Mouse (Mus musculus) ES-Bruce4 (cell line): ENCODE results near the gene Fgfbp1. TPM values are rescaled to one million over a fixed set of nuclear protein-coding genes. Genes with fewer than 3 reads are reported as not detected.

ENCODE experiments used
- H3K27ac ChIP-seq: 2 replicates; pipeline ENCODE4 v1.5.1; 2012; ENCODE audit warnings: low read length, inconsistent platforms; ENCODE audit not compliant: insufficient read depth
- H3K27me3 ChIP-seq: 2 replicates; pipeline ENCODE4 v1.6.1; 2012; ENCODE audit warnings: mild to moderate bottlenecking, low read length, inconsistent platforms; ENCODE audit not compliant: control insufficient read depth, poor library complexity, insufficient read depth, severe bottlenecking
- H3K36me3 ChIP-seq: 2 replicates; pipeline ENCODE4 v1.6.1; 2012; ENCODE audit warnings: inconsistent platforms, mild to moderate bottlenecking, low read length, moderate library complexity; ENCODE audit not compliant: control insufficient read depth, poor library complexity, insufficient read depth, severe bottlenecking
- H3K4me1 ChIP-seq: one replicate; pipeline ENCODE4 v1.8.1; 2011; ENCODE audit warnings: low read length; ENCODE audit not compliant: control insufficient read depth, insufficient read depth
- H3K4me3 ChIP-seq: 2 replicates; pipeline ENCODE4 v1.5.1; 2011; ENCODE audit warnings: low read depth, mild to moderate bottlenecking, low read length
- H3K9ac ChIP-seq: 2 replicates; pipeline ENCODE4 v1.6.1; 2012; ENCODE audit warnings: low read depth, mild to moderate bottlenecking, inconsistent platforms; ENCODE audit not compliant: poor library complexity, severe bottlenecking
- H3K9me3 ChIP-seq: replicated peaks from 2 replicates; pipeline ENCODE4 v1.6.1; 2012; ENCODE audit warnings: mild to moderate bottlenecking, low read length, inconsistent platforms; ENCODE audit not compliant: control insufficient read depth, poor library complexity, insufficient read depth, severe bottlenecking
- CTCF ChIP-seq: IDR thresholded peaks from one replicate; pipeline ENCODE4 v1.8.1; 2011; ENCODE audit warnings: low read depth, low read length
- EP300 ChIP-seq: IDR thresholded peaks from 2 replicates; pipeline ENCODE4 v1.6.1; 2011; ENCODE audit warnings: low read depth, low read length; ENCODE audit not compliant: insufficient read depth
- POLR2A ChIP-seq: IDR thresholded peaks from one replicate; pipeline ENCODE4 v1.8.1; 2011; ENCODE audit warnings: low read length; ENCODE audit not compliant: insufficient read depth
- polyA plus RNA-seq: library from polyadenylated mRNA; stranded (reverse); fragments of >200 nt; gene quantifications from 2 replicates; pipeline ENCODE4 v1.2.4, GENCODE M21; 2011; ENCODE audit warnings: low read depth; ENCODE audit not compliant: missing spikeins, insufficient read depth, insufficient read length

Fgfbp1 gene
- polyA plus RNA-seq, 1 experiment, result 34.8 TPM

GRCm38 (mm10) chr5:43989017-43989416 is 7.4 kb upstream of the Fgfbp1 start:
- Histone ChIP-seq H3K4me3 (no peak overlapping the region), H3K27ac (no peak overlapping the region), H3K9ac (no peak overlapping the region), H3K36me3 (no peaks in the 10 kb centered on the region), H3K27me3 (no peaks in the 10 kb centered on the region), H3K4me1 (no peaks in the 10 kb centered on the region), H3K9me3 (no peaks in the 10 kb centered on the region)
- TF ChIP-seq EP300, result no peak
- peak; percentile 32 for TF ChIP-seq CTCF

- no peak overlapping the region for H3K27ac ChIP-seq
- peaks cover 4% of the 10 kb centered on the region for H3K4me1 ChIP-seq
- no peak for TF ChIP-seq POLR2A
- TF ChIP-seq EP300, result no peak
- TF ChIP-seq CTCF, result no peak
- H3K27me3 ChIP-seq, result no peaks in the 10 kb centered on the region
- 0 out of 2 replicates have a peak, but pooled peaks cover 2% of the 10 kb centered on the region for H3K9me3 ChIP-seq
- no peak overlapping the region for H3K9ac ChIP-seq
- no peaks in the 10 kb centered on the region for H3K36me3 ChIP-seq
- H3K4me3 ChIP-seq, result no peak overlapping the region
Measured at GRCm38 (mm10) chr5:43986212-43986611, 4.6 kb upstream of the Fgfbp1 start.

- TF ChIP-seq CTCF (no peak), EP300 (no peak), POLR2A (no peak)
- Histone ChIP-seq H3K27me3 (no peaks in the 10 kb centered on the region), H3K4me3 (no peak overlapping the region), H3K9ac (no peak overlapping the region), H3K36me3 (no peaks in the 10 kb centered on the region), H3K4me1 (peaks cover 4% of the 10 kb centered on the region), H3K9me3 (peaks cover 6% of the 10 kb centered on the region; the same call in 1 of the 2 replicates), H3K27ac (peak overlapping the region; percentile 95)
Measured at GRCm38 (mm10) chr5:43982896-43983295, 1.3 kb upstream of the Fgfbp1 start.

DNA sequence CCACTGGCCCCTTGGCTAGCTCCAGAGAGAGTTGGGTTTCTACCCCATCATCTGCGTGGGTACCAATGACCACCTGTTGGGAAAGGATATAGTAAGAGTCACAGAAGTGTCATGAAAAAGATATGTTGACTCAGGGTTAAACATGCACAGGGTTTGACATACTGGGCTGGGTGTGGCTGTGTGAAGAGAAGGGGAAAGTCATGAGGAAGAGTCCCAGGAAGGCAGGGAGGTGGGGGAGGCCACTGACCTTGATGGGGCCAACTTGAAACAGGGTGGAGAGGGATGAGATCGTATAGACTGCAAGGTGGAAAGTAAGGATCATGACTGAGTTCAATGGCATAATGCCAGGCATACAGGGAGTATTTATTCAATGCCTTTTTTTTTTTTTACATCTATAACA is 1.2 kb downstream of the Fgfbp1 start:
- Histone ChIP-seq H3K27ac (no peak overlapping the region), H3K4me3 (no peak overlapping the region), H3K4me1 (peaks cover 4% of the 10 kb centered on the region), H3K36me3 (no peaks in the 10 kb centered on the region), H3K9me3 (peaks cover 12% of the 10 kb centered on the region), H3K27me3 (no peaks in the 10 kb centered on the region), H3K9ac (no peak overlapping the region)
- TF ChIP-seq POLR2A, result no peak
- no peak for TF ChIP-seq CTCF
- no peak for TF ChIP-seq EP300

DNA sequence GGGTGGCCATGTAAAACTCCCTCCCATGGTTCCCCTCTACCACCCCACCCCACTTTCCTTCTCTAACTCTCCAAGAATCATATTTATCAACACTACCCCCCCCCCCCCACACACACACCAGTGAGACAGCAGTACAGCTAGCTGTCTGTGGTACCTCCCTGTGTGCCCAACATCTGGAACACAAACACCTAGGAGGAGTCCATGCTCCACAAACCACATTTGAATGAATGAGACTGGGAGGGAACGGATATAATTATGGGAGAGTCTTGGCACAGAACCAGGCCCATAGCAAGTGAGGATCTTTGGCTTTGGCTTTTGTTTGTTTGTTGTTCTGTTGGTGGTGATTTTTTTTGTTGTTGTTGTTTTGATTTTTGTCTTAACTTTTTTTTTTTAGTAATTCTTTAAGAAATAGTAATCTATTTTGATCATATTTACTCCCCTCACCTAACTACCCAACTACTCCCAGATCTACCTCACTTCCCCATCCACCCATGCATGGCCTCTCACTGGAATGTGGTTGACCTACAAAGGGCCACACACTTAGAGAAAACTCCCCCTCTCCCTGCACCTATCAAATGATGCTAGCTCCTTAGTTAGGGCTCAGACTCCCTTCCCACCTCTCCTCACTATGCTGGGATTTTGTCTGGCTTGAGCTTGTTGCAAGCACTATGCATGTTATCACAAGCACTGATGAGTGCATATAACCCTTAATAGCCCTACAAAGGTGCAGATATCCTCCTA is 4.6 kb downstream of the Fgfbp1 start:
- H3K9me3 ChIP-seq, result peaks cover 15% of the 10 kb centered on the region
- TF ChIP-seq EP300, result no peak
- H3K4me1 ChIP-seq, result no peaks in the 10 kb centered on the region
- H3K27ac ChIP-seq, result no peak overlapping the region
- no peak overlapping the region for H3K4me3 ChIP-seq
- H3K9ac ChIP-seq, result no peak overlapping the region
- no peaks in the 10 kb centered on the region for H3K36me3 ChIP-seq
- H3K27me3 ChIP-seq, result no peaks in the 10 kb centered on the region

GRCm38 (mm10) chr5:43974166-43974565 is 7.4 kb downstream of the Fgfbp1 start:
- Histone ChIP-seq H3K27me3 (no peaks in the 10 kb centered on the region), H3K27ac (no peak overlapping the region), H3K9ac (no peak overlapping the region), H3K36me3 (no peaks in the 10 kb centered on the region), H3K9me3 (peaks cover 23% of the 10 kb centered on the region), H3K4me3 (no peak overlapping the region), H3K4me1 (no peaks in the 10 kb centered on the region)
- TF ChIP-seq EP300 (no peak), CTCF (no peak), POLR2A (no peak)
